Mouse (Mus musculus) hindlimb bud, embryonic 11.5 days (tissue): ENCODE measurements at regions not wholly inside any gene's neighbourhood (a gene's known extent, or its start where the extent isn't known, plus 50 kb on each side); places are given as distances from the start of the nearest gene placed in this dataset.

Source experiments
- DNase-seq: peaks from one replicate; pipeline ENCODE4 v3.0.0-alpha.2; 2012; ENCODE audit warnings: low read depth, low spot score; ENCODE audit errors: extremely low spot score

DNA sequence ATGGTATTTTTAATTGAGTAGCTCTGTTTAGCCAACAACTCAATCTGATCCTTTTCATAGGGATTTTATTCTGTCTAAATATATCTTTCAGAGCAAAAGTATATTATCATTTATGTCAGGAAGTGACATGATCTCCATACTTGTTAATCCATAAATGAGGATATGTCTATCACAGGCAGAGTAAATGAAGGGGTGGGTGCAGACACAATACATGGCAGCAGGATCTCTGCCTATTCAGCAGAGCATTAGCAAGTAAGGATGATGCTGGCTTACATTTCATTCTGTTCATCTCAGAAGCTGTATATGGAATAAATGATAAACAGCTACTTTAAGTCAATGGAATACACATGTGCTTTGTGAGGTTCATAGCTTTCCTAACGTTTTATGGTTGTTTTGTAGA is 786.2 kb upstream of the Zeb2 start:
- no peak for DNase-seq

DNA sequence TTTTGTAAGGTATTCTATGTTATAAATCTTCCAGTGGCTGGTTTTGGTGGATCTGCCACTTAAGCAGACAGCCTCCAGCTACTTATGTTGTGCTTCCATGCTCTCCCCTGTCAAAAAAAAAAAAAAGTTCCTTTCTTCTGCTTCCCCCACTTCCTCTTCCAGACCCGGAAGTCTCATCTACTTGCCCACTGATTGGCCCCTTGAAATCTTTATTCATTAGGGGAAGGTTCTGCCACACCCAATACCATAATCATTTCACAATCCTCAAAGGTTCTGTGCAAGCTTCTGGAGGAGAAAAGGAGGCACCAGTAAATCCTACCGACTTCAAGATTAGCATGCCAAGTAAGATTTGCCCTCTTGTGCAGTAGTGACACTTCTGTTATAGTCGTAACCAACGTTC is 784.7 kb upstream of the Zeb2 start:
- no peak for DNase-seq

DNA sequence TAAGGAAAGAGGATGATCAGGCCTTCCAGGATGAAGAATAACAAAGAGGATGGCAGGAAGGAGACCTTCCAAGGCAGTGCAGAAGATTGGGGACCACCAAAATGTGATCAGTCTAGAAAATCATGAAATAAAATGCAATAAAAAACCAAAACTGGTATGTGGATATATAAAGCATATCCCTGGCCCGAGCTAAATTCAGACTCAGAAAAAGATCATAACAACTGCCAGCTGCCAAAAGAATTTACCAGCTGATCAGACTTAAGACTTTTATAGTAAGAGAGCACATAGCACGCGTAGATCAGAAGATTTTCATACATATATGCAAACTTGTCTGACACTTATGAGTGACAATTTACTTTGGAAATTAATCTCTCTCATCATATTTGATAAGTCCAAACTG is 767.5 kb upstream of the Zeb2 start:
- DNase-seq = no peak

DNA sequence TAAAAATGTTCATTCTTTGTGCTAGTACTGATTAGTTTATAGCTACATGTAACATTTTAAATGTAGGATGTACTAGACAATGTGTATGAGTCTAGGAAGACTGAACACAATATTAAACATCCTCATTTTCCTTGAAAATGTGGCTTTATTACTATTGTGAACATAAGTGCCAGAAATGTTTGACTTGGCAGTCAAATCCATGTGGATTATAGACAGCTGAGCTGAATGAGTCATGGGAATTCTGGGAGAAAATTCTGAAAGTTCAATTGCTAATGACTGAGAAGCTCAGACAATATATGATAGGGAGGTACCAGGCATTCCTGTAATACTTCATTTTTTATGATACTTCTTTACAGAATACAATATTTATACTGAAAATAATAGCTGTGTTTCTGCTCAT is 761.5 kb upstream of the Zeb2 start:
- no peak for DNase-seq

DNA sequence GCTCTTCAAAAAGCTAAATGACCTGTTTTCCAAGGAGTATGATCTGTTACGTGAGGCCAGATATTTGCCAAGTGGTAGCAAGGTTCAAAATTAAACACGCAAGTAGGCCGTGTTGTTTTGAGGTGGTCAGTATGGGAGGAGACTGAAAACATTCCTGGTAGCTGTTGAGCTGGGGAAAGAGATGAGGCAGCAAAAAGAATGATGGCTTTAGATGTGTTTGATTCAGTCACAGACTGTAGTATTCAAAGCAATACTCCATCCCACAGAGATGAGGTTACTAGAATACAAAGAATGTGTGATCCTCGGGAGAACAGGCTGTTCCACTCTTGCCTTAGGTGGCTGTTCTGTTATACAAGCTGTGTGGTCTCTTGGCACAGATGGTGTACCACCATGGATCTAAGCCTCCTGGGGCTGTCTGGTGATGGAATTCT is 742.7 kb upstream of the Zeb2 start:
- no peak for DNase-seq

DNA sequence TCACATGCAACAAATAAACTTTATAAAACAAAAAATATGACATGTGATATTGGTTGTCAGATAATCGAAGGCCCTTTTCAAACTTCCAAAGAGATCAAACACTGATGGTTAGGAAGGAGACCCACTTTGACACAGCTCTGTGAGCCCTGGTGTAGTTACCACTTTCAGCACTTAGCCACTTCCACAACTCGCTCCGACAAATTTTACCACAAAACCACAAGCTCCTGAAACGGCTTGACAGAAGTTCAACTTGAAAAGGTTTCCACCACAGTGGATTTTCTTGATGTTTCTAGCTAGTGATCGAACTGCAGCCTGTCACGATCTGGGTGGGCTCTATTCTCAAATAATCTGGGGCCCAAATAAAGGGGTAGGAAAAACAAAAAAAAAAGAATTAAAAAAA is 742.2 kb upstream of the Zeb2 start:
- DNase-seq = no peak

DNA sequence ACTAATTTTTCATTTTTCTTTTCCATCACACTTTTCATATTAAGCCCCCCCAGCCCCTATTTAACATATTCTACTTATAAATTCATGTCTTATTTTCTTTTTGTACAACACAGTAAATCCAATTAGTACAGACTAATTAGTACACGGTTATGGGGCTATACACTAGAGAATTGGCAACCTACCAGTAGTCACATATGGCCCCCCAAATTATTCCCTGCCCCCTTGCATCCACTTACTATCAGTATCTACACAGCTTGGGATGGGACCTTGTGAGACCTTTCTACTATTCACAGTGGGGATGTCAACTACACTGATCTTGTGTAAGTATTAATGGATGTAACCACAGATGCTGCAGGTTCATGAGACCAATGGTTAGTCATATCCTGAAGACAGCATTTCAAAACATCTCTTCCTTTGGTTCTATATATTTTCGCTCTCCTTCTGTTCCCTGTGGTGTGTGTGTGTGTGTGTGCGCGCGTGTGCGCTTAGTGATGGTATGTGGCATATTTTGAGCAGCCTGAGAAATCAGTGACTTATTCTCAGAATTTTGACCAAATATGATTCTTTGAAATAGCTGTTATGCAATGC is 732.9 kb upstream of the Zeb2 start:
- no peak for DNase-seq

DNA sequence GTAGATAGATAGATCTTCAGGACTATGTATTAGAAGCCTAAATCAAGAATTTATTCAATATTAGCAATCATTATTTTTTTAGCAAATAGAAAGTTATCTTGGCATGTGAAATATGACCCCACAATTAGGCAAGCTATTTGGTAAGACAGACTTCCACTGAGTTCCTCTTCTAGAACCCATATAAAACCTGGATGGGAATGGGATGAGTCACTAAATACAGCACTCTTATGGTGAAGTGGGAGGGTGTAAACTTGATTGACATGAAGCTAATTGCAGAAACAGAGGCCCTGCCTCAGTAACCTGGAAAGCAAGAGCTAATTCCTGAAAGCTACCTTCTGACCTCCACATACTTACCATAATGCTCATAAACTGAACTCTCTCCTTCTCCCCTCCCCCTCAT is 723.2 kb upstream of the Zeb2 start:
- no peak for DNase-seq

DNA sequence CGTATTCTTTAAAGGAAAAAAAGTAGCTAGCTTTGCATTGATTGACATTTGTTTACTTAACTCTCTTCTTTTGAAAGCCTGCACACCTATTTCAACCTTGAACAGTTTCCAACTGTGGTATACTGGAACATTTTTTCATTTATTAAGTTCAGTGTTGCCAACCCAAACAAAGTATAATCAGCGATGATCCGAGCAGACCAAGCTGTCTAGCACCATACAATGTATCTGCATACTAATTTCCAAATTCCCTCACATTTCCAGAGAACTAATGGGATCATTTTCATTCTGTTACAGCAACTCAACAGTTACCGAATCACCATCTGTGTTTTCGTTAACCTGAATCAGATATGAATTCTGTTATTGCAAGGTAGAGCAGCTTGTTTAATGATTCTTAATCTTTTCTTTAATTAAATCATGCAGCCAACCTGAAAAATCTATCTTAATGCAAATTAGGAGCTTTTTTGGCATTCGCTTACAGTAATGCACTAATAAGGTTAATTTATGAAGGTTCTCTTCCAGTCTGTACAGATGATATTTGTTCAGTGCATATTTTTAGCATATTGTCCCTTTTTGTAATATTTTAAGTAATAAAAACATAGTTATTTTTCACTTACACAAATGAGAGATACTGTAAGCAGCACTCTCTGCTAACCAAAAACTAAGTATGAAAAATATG is 719.5 kb upstream of the Zeb2 start:
- DNase-seq = no peak

DNA sequence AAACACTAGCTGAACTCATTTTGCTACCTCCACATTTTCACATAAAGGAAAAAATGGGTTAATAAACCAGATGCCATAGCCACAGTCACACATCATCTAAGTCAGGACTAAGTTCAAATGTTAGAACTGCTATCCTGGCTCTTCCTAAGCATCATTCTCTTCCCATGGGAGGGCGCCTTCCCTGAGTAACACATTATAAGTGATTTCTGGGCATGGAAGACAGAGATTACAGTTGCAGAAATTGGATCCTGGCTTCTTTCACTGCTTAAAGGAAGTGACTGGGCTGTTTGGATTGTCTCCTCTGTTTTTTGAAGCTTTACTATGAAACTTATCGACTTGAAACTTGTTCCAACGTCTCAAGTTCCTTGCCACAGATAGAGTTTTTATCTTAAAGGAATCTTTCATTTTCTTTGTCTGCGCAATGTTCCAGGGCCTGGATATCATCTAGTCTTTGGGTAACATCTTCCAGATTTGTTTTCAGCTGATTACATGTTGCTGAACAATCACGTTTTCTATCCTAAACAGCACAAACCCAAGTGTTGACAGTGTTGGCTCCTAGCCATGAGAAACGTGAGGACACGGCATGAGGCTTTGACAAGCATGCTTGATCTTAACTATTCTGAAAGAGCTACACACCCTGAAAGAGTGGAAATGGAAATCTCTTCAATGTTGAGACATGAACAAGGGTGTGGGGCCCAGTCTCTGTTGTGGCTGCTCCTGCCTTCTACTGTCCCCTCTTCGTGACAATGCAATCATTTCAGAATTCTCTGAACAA is 700.9 kb upstream of the Zeb2 start:
- DNase-seq = no peak

DNA sequence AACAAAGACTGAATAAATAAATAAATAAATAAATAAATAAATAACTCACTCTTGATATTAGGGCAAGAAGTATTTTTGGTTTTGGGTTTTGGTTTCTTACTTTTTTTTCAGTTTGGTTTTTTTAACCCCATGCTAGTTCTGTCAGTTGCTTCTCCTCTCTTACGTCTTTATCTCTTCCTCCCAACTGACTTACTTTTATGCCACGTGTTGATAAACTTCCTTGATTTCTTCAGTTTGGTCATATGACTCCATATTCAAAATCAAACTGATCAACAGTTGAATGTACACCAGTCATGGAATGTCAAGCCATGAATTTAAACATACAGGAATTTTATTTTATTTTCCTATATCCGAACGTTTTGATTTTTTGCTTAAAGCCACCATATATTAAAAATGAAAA is 697.5 kb upstream of the Zeb2 start:
- no peak for DNase-seq

DNA sequence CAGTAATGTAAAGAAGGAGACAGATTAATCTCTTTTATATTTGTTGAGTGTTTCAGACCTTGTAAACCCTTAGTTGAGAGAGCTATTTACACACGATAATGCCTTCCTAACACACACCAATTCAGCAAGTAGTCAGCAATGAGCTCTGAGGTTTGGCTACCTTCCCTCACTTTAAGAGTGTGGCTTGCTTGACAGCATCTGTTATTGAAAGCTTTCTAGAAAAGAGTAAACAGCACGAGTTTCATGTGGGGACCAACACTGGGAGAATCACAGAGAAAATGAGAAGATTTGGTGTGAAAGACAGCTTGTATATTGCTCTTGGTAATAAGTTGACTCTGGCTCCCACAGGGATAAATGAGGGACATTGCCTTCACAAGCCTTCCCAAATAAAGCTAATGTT is 688.1 kb upstream of the Zeb2 start:
- DNase-seq = no peak

DNA sequence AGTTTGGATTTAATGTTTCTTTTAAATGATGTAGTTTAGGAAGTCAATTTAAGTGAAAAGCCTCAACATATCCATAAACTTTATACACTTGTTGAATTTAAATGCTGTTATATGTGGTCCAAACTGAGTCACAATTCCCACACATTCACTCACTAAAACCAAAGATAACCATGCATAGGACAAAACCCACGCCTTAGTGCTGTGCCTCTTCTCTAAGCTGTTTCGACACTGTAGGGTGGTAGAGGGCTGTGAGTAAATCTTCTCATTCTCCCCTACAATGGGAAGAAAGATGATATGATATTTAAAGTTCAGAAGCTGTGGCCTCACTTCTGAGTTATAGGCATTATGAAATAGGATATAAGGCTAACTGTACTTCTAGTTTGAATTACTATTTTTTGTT is 682.9 kb upstream of the Zeb2 start:
- no peak for DNase-seq

DNA sequence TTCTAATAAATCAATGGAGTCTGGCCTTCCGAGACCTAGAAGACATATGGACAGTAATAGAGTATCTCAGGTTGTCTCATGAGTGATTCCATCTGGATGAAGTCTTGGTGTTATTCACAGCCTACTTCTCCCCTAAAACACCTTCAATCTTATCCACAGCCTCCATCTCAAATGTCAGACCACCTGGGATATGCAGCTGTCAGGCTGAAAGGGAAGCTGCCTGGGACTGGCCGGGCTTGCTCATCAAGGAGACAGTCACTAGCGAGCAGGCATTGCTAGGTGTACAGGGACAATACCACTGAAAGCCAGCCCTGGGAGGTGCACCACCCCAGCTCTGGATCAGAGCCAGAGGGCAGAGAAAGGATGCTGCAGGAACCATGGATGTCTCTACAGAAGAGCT is 676.4 kb upstream of the Zeb2 start:
- no peak for DNase-seq

DNA sequence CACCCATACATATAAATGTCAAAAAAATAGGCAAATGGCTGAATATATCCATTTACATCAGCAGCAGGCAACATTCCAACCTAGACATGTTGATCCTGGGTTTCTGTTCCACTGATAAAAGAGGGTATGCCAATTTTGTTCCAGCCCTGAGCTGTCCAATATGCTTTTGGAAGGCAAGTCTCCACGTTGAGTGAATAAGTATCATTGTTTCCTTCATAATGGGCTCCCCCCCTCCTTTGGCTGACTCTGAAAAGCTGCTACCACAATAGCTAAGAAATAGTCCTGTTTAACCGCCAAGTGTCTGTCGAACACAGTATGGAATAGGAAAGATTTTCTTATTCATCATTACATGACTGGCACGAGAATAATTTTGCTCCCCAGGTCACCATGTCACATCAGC is 672.5 kb upstream of the Zeb2 start:
- no peak for DNase-seq

DNA sequence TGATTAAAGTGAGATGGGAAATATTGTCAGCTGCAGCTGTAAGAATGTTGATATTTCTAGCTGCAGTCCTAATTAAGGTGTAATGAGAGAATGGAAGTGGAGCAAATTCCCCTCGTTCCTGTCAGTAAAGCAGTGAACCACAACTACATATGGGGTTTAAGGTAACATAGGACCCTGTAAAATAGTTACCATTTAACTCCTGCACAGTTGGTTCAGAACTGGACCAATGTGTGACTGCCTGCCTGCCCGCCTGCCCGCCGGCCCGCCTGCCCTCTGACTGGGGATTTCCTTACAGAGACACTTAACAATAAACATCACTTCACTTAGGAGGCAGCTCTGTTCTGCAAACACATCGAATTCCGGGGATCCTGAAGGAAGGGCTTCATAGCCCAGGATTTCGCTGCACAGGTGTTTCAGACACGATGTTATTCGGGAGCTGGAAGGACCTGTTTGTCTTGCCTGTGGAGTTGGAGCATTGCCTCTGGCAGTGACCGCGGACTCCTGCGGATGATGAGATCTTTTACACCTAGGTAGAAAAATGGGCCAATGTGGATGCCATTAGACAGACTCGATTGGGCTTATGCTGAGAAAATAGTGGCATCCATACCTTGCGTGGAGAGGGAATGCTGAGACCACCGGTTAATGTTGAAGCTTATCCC is 670.7 kb upstream of the Zeb2 start:
- DNase-seq = no peak

DNA sequence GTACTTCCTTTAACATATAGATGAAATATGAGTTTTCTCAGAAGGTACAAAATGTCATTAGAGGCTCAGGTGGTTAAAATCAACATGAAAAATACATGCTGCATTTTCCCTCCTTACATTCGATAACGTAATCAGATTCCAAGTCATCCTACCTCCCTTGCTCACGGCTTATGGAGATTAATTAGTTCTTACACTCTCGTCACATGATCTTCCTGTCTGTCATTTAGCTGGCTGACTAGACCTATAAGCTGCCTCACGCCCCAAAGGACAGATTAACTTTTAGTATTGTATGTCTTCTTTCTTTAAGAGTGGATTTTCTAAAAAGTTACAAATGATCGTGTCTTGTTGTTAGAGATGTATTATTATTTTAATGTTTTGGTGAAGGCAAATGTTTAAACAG is 669.6 kb upstream of the Zeb2 start:
- DNase-seq = no peak

DNA sequence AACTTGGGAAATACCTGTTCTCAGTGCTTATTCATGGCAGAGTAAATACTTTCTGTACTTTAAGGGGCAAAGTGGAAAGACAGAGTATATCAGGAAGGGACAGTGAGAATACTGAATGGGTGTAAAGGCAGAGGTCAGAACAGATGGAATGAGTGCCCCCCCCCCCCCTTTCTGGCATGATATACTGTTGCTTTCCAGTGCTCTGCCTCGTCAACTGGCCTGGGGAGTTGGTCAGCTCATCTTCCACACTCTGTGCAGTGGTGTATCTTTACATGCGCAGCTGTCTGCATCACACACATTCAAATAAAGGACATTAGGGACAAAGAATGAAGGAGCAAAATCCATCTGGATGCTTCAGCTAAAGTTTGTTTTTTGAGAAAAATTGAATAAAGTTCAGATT is 668.5 kb upstream of the Zeb2 start:
- no peak for DNase-seq

DNA sequence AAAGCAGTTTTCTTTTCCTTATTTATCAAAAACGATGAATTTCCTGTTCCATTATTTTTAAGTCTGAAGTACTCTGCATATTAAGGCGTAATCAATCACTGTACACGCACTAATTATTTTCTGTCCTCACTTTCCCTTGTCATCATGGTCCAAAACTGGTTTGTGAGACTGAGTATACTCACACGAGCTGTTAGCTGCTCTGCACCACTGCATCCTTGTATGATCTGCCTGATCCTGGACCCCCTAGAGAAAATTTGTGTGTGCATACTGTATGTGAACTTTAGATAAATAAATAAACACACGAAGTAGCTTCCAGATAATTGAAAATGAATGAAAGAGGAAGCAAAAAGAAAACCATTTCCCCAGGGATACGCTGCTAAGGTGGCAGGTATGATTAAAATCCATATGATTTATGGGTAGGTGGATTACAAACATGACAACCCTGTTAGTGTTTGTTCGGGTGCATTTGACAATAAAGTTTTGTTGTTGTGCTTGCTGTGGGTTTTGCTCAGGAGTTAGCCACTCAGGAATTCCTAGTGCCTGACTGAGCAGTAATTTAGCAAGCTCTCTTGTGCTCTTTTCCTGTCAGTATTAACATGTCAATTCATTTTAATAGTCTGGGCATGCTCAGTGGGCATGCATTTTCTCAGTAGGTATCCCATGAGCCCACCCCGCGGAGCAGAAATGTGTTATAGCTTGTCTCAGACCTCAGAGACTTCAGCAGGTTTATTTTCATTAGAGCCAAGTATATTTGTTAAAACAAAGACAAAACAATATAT is 666.6 kb upstream of the Zeb2 start:
- DNase-seq = no peak

DNA sequence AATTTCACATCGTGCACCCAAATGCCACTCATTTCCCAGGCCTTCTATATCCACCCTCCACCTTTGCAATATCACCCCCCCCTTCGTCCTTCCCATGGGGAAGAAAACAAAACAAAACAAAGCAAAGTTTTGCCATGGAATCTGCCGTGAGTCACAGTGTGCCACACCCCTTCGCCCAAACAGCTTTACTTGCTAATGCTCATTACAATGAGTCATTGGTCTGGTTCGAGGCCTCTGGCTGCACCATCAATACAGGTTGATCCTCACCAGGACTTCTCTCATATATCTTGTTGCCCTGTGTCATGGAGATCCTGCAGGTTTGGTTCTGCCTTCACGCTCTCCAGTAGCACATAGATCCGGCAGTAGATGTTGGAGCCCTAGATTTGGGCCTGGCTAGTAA is 660.3 kb upstream of the Zeb2 start:
- no peak for DNase-seq

DNA sequence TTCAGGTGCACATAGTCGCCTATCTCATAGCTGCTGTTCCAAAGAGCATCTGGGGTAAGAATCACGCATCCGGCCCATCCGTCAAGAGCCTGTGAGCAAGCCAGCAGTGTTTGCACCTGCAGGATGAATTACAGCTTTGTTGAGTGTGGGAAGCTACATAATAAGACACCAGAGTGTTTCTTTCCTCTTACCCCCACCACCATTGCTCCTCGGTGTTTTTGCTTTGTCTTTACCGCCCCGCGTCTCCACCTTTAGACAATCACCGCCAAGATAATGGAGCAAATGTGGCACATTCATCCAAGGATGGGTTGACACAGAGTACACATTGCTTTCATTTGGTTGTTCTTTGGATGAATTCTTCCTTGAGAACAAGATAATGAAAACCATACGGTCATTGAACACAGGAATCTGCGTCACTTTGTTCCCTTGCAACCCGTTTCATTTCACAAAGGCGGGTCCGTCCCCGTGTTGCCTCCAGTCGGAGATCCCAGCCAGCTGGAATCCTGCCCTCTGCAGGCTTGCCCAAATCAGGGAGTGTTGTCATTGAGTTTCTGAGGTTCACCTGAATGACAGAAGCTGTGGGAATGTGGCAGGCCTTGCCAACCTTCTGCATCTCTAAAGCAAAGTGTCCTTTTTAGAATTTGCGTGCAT is 659.4 kb upstream of the Zeb2 start:
- peak; percentile 12 for DNase-seq
